Mouse (Mus musculus) ovary, postnatal 10 days (tissue): ENCODE results near the gene Spata13.

ENCODE experiments used
- DNase-seq: peaks from one replicate; pipeline ENCODE4 v3.0.0; 2022; ENCODE audit warnings: low spot score

Gene Spata13

GRCm38 (mm10) chr14:60715686-60716085 lies 81.9 kb downstream of the Spata13 start:
- DNase-seq, result no peak

DNA sequence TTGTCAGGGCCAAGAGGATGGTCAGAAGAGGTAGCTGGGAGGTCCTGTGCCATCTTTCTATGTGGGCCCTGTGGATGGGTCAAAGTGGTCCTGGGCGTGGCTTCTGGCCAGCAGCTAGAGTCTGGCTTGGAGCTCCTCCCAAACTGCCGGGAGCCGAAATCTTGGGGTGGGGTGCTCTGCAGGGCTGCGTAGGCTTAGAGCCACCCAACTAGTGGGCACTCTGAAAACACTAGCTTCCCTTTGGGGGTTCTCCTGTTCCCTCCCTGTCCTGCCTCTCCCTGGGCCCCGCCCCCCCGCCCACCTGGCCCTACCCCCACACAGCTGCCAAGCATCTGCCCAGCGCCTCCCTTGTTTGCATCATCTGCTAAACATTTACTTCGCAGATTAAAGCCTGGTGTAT lies 87.5 kb downstream of the Spata13 start:
- no peak for DNase-seq

DNA sequence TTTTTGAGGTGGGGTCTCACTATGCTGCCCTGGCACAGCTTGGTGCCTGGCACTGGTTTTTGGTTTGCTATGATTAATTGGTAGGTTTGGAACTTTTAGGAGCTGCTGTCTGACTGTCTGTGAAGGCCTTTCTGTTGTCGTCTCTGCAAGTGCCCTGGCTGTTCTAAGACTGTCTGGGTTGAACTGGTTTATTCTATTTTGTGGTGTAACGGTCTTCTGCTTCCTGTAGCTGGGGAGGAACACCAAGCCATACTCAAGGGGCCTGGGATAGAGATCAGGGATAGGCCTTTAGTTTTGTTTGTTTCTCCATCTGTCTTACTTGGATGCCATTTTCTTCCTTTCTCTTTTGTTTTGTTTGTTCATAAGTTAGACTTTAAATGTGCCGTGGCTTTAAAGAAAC lies 88.1 kb downstream of the Spata13 start:
- no peak for DNase-seq

GRCm38 (mm10) chr14:60726091-60726490 lies 92.3 kb downstream of the Spata13 start:
- no peak for DNase-seq

DNA sequence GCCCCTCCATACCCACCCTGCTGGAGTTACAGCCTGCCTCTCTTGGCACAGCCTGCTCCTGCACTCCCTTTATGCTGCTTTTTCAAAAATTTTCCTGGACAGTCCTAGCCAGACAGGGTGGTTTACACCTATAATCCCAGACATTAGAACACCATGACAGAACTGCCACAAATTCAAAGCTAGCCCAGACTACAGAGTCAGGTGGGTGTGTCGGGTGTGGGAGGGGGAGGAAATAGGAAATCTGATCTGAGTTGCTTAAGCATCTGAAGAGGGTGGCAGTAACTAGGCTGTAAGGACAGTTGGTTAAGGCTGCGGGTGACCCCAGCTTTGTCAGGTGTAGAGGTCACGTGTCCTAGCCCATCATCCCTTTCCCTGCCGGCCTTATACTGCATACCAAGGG lies 93.3 kb downstream of the Spata13 start:
- DNase-seq, result no peak

DNA sequence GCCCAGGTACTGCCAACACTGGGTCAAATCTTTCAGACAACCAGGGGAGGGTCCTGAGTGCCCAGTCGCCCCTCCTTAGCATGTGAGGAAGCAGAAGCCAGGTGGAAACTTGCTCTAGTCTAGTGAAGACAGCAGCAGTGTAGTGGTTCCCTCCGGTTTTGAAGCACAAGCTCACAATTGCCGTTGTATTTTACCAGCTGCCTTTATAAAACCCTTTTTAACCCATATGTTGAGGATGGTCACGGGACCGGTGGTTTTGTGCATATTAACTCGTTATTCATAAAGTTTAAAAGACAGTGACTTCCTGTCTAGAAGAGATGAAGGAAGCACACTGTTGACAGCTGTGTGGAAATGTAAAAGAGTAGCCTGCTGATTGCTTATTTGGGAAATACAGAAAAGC lies 98.3 kb downstream of the Spata13 start:
- no peak for DNase-seq

GRCm38 (mm10) chr14:60732787-60733186 lies 99.0 kb downstream of the Spata13 start:
- no peak for DNase-seq

DNA sequence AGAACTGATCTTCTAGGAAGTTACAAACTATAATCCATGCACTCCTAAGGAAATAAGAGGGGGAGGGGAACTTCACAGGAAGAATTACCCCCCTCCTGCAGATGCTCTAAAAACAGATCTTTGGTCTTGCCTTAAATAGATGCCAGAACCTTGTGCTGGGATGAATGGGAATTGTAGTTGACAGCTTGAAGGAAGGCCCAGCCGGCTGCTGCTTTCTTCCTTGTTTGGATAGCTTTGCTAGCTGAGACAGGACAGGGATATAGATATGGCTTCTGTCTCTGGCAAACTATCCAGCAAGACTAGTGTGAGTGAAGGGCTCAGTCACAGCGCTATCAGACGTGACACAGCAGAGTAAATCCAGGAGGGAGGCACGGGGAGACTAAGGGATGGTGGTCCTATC lies 99.9 kb downstream of the Spata13 start:
- no peak for DNase-seq

- no peak for DNase-seq
Measured at GRCm38 (mm10) chr14:60735206-60735605, 101.4 kb downstream of the Spata13 start.

GRCm38 (mm10) chr14:60735848-60736547 lies 102.2 kb downstream of the Spata13 start:
- no peak for DNase-seq

- no peak for DNase-seq
Measured at GRCm38 (mm10) chr14:60736591-60737192, 102.9 kb downstream of the Spata13 start.

DNA sequence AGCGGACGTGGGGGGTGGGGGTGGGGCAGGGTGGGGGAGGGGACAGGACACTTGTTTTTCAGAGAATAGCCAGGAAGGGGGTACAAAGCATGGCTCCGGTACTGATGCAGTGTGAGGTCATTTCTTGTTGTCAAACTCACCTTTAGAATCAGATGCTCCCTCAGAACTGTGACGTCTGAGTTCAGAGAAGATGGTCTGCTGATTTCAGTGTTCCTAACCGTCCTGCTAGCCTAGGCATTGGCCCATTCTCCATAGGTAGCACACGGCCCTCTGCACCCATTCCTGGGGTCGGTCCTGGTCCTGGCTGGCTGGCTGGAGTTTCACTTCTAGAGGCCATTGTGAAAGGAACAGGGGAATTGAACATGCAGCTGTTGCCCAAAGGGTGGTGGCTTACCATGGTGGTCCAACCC lies 103.4 kb downstream of the Spata13 start:
- no peak for DNase-seq

DNA sequence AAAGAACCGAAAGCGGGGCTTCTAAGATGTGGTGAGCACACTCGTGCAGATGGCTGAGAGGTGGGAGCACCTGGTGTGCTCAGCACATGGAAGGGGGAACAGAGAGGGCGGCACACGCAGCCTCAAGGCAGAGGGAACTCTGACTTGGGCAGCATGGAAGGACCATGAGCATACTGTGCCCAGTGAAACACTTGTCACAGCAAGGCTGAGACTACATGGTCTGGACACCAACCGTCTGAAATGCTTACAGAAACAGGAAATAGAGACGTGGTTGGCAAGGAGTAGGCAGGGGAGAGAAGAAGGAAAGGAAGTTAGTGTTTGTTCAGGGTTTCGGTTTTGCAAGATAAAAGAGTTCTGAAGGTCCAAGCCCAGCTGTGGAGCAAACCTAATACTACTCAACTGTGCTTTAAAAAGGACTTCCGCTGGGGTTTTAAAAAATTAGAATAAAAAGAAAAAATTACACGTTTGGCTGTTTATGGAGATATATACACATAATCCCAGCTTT lies 104.7 kb downstream of the Spata13 start:
- no peak for DNase-seq

- DNase-seq, result no peak
Measured at GRCm38 (mm10) chr14:60739155-60739554, 105.4 kb downstream of the Spata13 start.

GRCm38 (mm10) chr14:60739616-60740015 lies 105.8 kb downstream of the Spata13 start:
- no peak for DNase-seq

DNA sequence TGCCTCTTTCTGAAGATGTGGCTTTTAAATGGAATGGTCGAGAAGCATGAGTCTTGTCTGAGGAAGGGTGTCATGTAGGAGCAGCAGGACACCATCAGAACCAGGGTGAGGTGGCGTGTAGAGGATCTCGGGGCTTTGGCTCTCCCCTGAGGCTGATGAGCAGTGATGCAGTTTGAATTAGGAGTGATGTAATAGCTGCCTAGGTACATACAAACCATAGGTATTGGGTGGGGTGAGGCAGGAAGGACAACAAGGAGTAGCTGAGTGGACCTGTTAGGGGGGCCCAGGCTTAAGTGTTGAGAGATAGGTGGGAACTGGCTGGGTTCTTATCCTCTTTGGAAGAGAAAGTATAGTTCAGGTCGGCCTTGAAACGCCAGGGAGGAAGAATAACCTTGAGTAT lies 106.7 kb downstream of the Spata13 start:
- DNase-seq, result no peak

GRCm38 (mm10) chr14:60741033-60741432 lies 107.2 kb downstream of the Spata13 start:
- no peak for DNase-seq

GRCm38 (mm10) chr14:60741490-60741981 lies 107.7 kb downstream of the Spata13 start:
- DNase-seq, result no peak

DNA sequence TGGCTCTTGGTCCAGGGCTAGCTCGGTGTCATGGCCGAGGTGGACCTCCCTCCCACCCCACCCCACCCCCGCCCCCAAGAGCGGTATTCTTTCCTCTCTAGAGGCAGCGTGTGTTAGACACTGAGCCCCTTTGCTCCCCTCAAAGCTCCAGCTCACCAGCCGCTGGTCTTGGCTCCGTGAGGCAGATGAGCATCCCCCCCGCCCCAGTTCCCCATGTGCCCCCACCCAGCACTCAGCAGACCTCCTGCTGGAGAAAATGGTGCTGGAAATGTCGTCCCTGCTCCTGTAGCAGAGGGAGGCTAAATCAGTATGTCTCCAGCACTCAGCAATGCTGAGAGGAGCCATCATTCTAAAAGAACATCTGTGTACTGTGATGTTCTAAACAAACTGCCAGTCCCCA lies 109.9 kb downstream of the Spata13 start:
- no peak for DNase-seq

DNA sequence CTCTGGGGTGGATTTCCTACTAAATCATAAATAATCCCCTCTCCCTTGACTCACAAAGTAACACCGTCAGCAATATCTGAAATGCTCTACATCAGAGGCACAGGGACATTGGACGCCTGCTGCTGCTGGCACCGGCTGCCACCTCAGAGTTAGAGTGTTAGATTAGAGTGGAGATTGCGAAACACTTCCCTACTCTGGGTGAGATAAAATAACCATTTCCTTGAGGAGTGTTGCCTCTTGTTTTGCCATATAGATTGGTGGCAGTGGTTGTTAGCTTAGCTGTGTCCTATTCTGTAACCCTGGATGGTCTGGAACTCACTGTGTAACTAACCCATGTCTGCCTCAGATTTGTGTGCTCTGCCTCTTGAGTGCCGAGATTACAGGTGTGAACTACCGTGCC lies 111.4 kb downstream of the Spata13 start:
- DNase-seq, result no peak

DNA sequence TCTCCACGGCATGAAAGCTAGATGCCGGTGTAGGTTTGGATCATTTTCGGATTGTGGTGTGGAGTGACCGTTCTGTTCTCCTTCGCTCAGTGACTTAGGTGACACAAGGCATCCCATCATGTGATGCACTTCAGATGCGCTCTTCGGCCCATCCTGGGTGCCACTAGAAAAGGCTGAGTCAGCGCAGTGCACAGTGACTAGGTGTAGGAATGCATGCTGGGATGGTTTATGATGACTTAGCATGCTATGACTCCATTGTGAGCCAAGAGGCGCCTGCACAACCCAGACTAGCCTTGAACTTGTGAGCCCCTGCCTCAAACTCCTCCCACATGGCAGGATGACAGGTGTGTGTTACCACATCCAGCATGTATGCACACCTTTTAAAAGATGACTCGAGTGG lies 112.3 kb downstream of the Spata13 start:
- DNase-seq, result no peak

- no peak for DNase-seq
Measured at GRCm38 (mm10) chr14:60747154-60747870, 113.5 kb downstream of the Spata13 start.

- no peak for DNase-seq
Measured at GRCm38 (mm10) chr14:60749880-60750279, 116.1 kb downstream of the Spata13 start.
